Mouse (Mus musculus) neutrophil, adult 5-6 weeks (primary cell): ENCODE measurements around the gene BC035947. TPM values are rescaled to one million over a fixed set of nuclear protein-coding genes. Genes with fewer than 3 reads are reported as not detected.
"Not testable (repeated sequence)": the region's sequence is repeated elsewhere in the genome, so short reads cannot be mapped to it uniquely, and the experiment has no call there.

Experiments used
- ATAC-seq: fragments of 151-379, 151-347 bp; 2 replicates; pipeline ENCODE4 v1.8.0; 2017; ENCODE audit warnings: mild to moderate bottlenecking, moderate TSS enrichment; ENCODE audit not compliant: insufficient number of reproducible peaks, poor library complexity, low FRiP score, severe bottlenecking; ENCODE audit errors: extremely low read depth
- total RNA-seq: library from RNA; stranded (forward); fragments of 200-1000 nt; gene quantifications from 2 replicates; pipeline ENCODE4 v1.2.3, GENCODE M21; 2017

The BC035947 gene
- total RNA-seq: not detected in 2 replicates

DNA sequence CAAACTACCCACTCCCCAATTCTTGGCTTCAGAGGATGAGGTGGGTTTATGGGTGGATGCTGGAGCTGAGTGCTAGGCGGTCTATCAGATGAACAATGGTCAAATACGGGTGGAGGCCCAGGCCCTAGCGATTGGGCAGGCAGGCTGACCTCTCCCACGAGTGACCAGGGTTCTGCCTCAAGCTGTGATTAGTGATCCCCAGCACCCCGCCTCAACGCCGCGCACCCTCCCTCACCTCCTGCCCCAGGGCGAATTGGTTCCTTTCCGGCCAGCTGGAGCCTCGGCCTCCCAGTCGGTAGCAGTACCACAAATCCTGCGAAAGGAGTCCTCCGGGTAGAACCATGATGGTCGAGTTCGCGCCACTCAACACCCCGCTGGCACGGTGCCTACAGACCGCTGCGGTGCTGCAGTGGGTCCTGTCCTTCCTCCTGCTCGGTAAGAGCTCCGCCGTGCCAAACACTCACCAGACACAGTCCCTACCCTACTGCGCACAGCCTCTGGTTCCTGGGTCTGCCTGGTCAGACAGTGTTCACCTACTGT, at the start of gene BC035947:
BC035947 (minus strand) TSS at position 538 of the 540 bp plus-strand sequence.
- no peak for ATAC-seq

DNA sequence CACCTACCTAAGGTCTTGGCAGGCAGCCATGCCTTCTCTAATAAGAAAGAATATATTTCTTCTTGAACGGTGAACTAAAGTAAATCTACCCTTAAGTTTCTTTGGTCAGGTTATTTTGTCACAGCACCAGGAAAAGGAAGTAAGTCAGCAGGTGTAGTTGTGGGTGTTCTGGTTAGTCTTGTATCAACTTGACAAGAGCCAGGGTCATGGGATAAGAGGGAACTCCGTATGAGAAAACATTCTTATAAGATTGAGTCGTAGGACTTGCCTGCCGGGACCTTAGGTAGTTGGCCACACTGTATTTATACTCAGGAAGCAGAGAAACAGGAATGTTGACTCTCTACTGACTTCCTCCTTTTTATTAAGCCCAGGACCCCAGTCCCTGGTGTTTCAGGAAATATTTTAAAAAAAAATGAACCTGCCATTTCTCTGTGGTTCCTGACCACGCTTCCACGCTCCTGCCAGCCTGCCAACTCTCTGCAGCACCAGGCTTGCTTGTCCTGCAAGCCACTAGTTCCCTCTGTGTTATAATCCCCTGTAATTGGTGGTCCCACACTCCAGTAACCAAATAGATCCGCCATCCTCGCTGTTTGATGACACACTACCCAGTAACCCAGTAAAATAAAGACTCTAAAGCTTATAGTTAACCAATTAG, 42.2 kb upstream of the BC035947 start:
- no peak for ATAC-seq

DNA sequence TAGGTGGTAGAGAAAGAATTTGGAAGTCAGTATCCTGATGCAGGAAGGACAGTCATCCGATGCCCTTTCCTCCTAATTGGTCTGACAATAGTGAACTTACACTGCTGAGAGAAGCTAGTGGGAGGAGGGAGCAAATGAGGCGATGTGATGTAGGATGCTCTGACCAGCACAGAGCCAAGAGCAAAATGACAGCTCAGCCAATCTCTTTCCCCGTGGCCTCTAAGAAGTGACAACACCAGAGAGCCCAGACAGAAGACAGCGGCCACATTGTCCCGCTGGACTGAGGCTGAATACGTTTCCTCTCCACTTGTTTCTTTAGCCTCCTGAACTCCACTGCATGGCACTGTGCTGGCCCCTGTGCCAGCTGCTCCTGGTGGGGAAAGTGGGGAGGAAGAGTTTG, 37.0 kb upstream of the BC035947 start:
- ATAC-seq: no peak

DNA sequence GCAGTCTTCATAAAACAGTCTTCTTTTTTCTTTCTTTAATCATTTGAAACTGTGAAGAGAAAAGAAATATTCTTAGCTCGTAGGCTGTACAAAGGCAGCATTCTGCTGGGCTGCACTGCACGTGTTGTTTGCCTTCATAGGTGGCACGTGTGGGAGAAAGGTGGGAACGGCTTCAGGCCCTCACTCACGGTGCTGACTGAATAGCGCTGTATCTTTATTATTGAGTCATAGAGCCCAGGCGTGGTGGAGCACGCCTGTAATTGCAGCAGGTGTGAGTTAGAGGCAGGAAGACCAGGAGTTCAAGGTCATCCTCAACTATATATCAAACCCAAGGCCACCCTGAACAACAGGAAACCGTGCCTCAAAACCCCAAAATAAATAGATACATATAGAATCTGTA, 34.3 kb upstream of the BC035947 start:
- ATAC-seq: no peak

DNA sequence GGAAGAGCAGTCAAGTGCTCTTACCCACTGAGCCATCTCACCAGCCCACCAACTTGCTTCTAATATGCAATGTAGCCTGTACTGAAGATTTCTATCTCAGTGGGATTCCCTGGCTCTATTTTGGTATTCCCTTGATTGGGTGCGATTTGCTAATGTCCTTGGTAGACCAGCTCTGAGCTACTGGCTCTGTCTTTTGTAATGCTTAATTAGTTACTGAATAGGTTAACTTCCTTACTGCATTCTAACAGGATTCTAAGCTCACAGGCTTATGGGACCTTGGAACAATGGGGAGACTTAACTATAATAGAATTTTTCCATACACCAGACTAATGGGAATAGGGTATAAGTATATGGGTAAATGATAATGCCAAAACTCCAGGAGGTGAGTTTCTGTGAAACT, 31.7 kb upstream of the BC035947 start:
- ATAC-seq: not testable (repeated sequence)

DNA sequence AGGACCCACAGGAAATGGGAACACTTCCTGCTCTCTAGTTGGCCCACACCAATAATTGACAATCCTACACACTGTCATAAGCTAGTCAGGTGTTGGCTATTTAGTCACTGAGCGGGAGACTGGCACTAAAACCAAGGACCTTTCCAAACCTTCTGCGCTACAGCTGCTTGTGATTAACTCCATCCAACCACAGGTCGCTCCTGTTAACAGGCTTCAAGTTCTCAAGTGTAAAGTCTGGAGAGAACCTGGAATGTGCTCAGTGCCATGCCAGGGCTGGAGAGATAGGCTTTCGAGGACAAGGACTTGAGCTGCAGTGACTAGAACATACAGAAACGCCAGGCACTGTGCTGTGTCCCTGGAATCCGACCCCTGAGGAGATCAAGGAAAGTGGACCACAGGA, 27.2 kb upstream of the BC035947 start:
- no peak for ATAC-seq

DNA sequence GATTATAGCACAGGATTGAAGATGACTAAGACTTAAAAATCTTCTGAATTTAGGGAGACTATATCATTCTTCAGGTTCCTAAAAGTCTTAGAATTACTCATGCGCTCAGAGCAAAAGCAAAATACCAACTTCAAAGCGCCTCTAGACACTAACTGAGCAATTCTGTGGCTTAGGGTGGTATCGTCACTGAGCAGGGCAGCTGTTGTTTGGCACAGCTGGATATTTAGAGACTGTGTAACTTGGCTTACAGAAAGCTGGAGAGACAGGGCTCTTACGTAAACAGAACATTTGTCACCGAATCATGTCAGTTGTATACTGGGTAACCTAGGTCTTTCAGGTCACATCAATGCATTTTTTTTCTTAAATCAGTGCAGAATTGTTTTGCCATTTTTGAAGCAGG, 26.4 kb upstream of the BC035947 start:
- peak; percentile 27; the same call in 1 of the 2 replicates for ATAC-seq

DNA sequence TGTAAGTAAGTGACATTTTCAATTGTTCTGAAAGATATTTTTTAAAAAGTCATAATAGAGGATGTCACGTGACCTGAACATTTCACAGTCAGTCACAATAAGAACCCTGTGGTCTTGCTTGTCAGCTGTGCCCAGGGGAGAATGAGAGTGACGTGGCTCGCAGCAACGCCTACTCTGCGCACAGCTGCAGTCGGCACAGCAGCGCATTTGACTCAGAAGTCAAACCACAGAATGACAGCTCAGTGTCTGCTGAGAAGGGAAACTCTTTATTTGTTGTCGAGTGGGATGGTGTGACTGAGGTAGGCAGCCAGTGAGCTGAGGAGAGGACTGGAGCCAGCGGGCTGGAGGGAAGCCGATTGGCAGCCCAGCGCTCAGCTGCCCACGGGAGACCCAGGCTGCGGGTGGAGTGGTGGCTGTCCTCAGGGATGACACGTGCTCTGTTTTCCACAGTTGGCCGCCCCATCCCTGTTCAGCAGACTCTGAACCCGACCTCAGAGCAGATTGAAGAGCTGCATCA, 25.6 kb upstream of the BC035947 start:
- ATAC-seq: peak; percentile 93

DNA sequence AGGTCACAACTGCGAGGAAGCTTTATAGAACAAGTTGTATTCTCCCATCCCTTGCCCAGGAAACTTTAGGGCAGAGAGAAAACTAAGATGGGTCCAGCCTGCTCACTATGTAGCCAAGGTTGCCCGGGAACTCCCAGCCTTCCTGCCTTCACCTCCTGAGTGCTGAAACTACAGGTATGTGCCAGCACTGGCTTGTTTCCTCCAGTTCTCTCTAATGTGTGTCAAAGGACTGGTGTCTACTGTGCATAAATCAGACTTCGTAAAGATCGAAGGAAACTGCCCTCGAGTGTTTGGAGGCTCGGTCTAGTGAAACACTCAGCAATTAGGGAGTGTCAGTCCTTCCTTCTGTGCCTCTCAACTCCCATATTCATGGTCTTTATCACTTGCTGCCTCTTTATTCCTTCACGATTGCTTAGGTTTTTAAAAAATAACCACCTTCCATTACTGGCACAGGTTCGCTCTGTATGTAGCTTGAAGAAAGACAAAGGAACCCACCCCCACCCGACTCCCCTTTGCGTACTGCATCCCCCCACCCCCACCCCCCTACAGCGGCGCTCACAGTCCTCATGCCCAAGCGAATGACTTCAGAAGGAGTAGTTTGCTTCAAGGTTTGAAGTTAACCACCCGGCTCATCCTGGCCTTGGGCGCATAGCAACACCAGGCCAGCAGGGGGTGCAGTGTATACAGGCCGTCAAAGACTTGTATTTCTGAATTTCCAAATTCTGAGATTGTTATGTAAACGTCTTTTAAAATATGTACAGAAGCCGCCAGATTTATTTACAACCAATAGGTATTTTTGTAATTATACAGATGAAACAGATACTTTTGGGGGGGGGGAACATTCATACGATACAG, 24.6 kb upstream of the BC035947 start:
- peak; percentile 64 for ATAC-seq

DNA sequence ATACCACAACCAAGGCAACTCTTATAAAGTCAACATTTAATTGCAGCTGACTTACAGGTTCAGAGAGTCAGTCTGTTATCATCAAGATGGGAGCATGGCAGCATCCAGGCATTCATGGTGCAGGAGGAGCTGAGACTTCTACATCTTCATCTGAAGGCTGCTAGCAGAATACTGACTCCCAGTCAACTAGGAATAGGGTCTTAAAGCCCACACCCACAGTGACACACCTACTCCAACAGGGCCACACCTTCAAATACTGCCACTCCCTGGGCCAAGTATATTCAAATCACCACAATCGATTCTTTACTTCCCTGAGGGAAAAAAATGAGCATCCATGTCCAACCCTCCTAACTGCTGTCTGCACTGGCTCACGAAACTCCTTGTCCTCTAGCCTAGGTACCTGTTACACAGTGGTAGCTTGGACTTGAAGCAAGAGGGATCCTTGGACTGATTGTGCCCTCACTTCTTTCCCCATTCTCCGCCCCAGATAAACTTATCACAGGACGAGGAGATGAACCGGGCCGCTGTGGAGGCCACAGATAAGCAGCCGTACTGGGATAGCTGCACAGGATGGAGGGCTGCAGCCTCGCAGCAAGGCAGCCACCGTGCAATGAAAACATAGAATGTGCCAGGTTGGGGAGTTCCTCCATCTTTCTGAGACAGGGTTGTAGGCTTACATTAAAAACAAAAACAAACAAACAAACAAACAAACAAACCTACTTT, 22.6 kb upstream of the BC035947 start:
- no peak for ATAC-seq

DNA sequence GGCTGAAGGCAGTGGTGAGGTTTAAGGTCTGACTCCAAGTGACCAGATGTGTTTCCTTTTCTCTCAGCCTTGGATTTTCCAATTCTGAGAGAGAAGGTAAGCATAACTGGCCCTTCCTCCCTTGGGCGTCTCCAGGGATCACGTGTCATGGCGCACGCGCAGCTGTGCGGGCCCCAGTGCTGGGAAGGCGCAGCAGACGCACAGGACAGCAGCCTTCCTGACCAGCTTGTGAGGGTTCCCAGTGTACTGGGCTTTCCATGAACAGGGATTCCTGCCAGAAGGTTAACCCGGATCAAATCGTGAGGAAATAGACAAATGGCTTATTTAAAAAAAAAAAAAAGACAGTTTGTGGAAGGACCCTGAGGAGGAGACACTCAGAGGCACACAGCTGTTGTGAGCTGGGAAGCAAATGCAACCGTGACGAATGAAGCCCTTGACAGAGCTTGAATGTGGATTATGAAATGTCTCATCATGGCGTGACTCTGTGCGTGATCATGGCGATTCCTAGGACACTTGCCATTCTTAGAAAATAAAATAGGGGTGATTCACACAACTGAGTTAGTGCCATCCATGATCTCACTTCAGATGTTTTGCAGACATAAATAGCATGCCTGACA, 20.3 kb upstream of the BC035947 start:
- ATAC-seq: no peak

DNA sequence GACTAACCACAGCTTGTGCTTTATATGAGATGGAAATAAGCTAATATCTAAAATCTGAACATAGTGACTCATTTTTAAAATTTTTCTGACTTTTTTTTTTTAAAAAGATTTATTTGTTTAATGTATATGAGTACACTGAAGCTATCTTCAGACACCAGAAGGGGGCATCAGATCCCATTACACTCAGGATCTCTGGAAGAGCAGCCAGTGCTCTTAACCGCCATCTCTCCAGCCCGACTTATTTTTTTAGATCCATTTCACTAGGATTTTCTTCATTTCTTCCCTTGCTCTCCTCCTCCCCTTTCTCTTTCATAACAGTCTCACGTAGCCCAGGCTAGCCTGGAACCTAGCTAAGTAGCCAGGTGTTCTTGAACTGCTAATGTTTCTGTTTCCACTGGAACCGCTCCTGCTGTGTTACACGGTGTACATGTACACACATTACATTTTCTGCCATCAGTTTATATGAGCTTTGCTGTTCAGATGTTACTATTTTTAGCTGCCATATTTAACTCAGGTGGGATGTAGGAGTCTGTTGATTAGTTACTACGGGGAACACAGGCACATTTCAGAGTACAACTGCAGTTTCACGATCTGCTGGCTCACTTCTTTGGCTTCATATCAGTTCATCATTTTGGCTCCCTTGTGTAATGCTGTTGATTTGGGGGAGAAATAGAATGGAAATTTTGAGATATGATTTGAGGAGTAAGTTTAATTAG, 18.7 kb upstream of the BC035947 start:
- no peak for ATAC-seq

DNA sequence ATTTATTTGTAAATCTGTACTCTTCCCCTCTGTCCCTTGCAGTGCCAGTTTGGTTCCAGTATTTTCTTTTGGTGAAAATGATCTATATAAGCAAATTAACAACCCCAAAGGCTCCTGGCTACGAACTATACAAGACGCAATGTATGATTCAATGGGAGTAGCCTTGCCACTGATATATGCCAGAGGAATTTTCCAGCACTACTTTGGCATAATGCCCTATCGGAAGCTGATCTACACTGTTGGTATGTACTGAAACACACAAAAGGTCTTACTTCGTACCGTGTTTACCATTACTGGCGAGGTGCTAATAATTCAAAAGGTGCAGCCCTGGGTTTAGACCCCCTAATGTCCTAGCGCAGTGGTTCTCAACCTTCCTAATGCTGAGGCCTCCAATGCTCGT, 17.1 kb upstream of the BC035947 start:
- no peak for ATAC-seq

DNA sequence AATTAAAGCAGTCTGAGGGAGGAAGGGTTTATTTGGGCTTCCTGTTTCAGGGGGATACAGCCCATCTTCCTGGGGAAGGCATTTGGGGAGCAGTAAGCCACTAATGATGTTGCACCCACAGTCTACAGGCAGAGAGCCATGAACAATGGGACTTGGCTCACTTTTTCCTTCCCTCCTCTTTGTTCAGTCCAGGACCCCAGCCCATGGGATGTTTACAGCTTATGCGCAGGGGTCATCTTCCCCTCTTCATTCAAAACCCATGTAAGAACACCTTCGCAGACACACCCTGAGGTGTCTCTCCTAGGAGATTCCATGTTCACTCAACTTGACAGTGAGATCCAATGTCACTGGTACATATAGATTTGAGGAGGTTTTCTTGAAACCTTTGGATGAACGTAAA, 16.4 kb upstream of the BC035947 start:
- ATAC-seq: no peak

DNA sequence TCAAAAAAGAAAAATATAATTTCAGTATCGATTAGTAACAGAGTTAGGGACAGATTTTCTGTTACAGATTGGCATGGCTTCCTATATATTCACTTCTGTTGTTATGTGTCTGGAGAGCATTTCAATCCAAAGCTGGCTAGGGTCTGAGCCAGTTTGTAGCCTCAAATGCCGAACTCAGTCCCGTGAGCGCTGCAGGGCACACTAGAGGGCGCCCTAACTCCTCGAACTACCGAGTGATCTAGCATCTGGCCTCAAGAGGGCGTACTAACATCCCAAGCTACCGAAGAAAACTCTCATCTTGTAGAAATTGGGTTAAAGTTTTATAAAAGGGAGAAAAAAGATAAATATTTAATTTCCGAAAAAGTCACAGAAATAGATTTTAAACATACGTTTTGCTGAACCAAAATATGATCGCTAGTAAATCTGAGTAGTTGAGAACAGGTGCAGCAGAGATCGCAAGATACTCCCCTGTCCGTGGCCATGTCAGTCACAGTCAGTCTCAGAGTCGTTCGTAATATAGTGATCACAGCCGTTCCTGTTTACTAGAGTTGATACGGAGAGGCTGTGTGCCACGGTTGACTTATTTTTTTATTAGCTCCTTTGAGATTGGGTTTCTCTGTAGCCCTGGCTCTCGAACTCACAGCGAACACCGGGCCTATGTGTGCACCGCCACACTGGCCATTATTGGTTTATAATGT, 13.4 kb upstream of the BC035947 start:
- peak; percentile 66; the same call in 1 of the 2 replicates for ATAC-seq

DNA sequence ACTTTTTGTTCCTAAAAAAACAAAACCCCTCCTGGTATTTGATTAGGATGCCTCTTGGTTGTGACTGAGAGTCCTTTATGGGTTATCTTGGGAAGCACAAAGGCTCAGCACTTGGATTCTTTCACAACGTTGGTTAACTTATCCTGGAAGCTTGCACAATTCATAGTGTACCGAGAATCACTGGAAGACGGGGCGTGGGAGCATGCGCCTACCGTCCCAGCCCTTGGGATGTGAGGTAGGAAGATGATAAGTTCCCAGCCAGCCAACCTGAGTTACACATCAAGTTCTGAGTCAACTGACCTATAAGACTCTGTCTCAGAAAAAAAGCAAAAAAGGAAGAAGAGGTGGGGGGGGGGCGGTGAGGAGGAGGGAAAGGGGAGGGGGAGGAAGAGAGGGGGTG, 6.9 kb upstream of the BC035947 start:
- no peak for ATAC-seq

DNA sequence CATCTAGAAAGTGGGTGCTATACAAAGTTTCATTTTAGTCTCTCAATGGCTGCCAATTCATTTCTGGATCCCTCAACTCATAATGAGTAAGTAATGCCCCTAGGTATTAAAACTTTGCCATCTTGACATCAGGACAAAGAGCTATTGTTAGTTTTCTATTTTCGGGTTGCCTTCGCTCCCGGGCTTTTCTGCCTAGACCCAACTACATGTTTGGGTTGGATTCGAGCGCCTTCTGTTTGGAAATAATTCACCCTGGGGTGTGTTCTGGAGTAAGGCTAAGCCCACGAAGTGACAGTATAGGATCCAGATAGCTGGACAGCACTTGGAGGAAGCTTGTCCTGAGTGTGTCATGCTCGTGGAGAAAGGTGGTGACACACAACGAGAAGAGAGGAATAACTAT, 798 bp upstream of the BC035947 start:
- no peak for ATAC-seq

DNA sequence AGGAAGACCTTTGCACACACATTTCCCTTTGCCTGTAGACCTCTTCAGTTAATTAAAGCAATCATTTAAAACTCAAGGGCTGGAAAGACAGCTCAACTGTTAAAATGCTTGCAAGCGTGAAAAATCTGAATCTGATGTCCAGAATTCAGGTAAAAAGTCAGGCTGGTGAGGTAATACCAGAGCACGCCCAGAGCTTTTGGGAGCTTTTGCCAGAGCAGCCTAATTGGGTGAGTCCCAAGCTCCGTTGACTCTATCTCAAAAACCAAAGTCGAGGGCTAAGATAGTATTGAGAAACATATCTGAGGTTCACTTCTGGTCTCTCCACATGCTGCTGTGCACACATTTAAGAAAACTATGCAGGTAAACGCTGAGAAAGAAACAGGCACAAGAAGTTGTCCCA, 1.1 kb downstream of the BC035947 start, which contains the start of gene Mogat1:
Mogat1 (plus strand) TSS at position 130 of the 400 bp plus-strand sequence.
- no peak for ATAC-seq
